Mouse (Mus musculus) CH12.LX (cell line): Measurements from ENCODE around the gene Armc10. TPM values are rescaled to one million over a fixed set of nuclear protein-coding genes. Genes with fewer than 3 reads are reported as not detected.
"Not testable (repeated sequence)": the region's sequence is repeated elsewhere in the genome, so short reads cannot be mapped to it uniquely, and the experiment has no call there.

ENCODE experiments used
- DNase-seq: peaks from one replicate; pipeline ENCODE4 v3.0.0-alpha.2; 2013; ENCODE audit errors: extremely low read depth
- H3K27ac ChIP-seq: 2 replicates; pipeline ENCODE4 v1.5.1; 2012; ENCODE audit warnings: low read depth, mild to moderate bottlenecking, control low read depth, moderate library complexity; ENCODE audit not compliant: insufficient read depth
- H3K27me3 ChIP-seq: replicated peaks from 2 replicates; pipeline ENCODE3; 2012; ENCODE audit warnings: inconsistent platforms
- H3K36me3 ChIP-seq, 2 experiments: replicated peaks in 1 of 2; 2 replicates each; pipeline versions ENCODE3 to v1.6.1; 2012; ENCODE audit warnings: inconsistent platforms in 1 of 2, low read length in 1 of 2, mild to moderate bottlenecking in 1 of 2, mixed read lengths in 1 of 2, moderate library complexity in 1 of 2; ENCODE audit not compliant: control insufficient read depth in 1 of 2, insufficient read depth in 1 of 2
- H3K4me1 ChIP-seq, 2 experiments: 2 replicates each; pipeline ENCODE4 v1.6.1; 2012; ENCODE audit warnings: inconsistent platforms in 1 of 2, moderate library complexity in 1 of 2; ENCODE audit not compliant: insufficient read depth in 2 of 2, control insufficient read depth in 1 of 2
- H3K4me2 ChIP-seq: 2 replicates; pipeline ENCODE4 v1.6.1; 2012; ENCODE audit warnings: low read depth, mild to moderate bottlenecking, control low read depth; ENCODE audit not compliant: poor library complexity, insufficient read depth, severe bottlenecking
- H3K4me3 ChIP-seq, 3 experiments: fragments of 150-350 bp in 1 of 3; sonication (generic) in 1 of 3; replicated peaks in 1 of 3; 2 replicates each; pipeline versions ENCODE3 to v1.5.1; 2011 to 2012; ENCODE audit warnings: low read depth in 2 of 3, low read length in 2 of 3, mild to moderate bottlenecking in 2 of 3, moderate library complexity in 2 of 3, control low read depth in 1 of 3, improper control_type of control experiment in 1 of 3, inconsistent platforms in 1 of 3, mixed read lengths in 1 of 3; ENCODE audit not compliant: poor library complexity in 1 of 3
- H3K79me2 ChIP-seq: replicated peaks from 2 replicates; pipeline ENCODE4 v1.6.1; 2012; ENCODE audit warnings: mild to moderate bottlenecking, moderate library complexity; ENCODE audit not compliant: control insufficient read depth, poor library complexity, insufficient read depth, severe bottlenecking; ENCODE audit errors: extremely low read depth
- H3K9ac ChIP-seq: 2 replicates; pipeline ENCODE4 v1.6.1; 2012; ENCODE audit warnings: low read depth, mild to moderate bottlenecking, control low read depth, moderate library complexity; ENCODE audit not compliant: insufficient read depth
- H3K9me3 ChIP-seq: replicated peaks from 2 replicates; pipeline ENCODE3; 2012; ENCODE audit warnings: low read length, inconsistent platforms, mixed read lengths
- BHLHE40 ChIP-seq: IDR thresholded peaks from 2 replicates; pipeline ENCODE4 v1.6.1; 2011; ENCODE audit warnings: mild to moderate bottlenecking, low read depth, low read length, improper control_type of control experiment
- CTCF ChIP-seq, 2 experiments: IDR thresholded peaks in 1 of 2; conservative IDR thresholded peaks in 1 of 2; 2 replicates each; pipeline ENCODE4 v1.5.1; 2011 to 2012; ENCODE audit warnings: low read depth in 2 of 2, low read length in 2 of 2, improper control_type of control experiment in 1 of 2, inconsistent platforms in 1 of 2, mild to moderate bottlenecking in 1 of 2, moderate library complexity in 1 of 2
- E2F4 ChIP-seq: IDR thresholded peaks from 2 replicates; pipeline ENCODE4 v1.6.1; 2011; ENCODE audit warnings: low read depth, low read length, improper control_type of control experiment; ENCODE audit not compliant: insufficient replicate concordance
- GABPA ChIP-seq: IDR thresholded peaks from 2 replicates; pipeline ENCODE4 v1.6.1; 2012; ENCODE audit warnings: low read depth, low read length, improper control_type of control experiment, inconsistent platforms; ENCODE audit not compliant: insufficient replicate concordance
- HCFC1 ChIP-seq: IDR thresholded peaks from 2 replicates; pipeline ENCODE4 v1.6.1; 2012; ENCODE audit warnings: low read depth, mild to moderate bottlenecking, inconsistent platforms, low read length, improper control_type of control experiment
- IRF4 ChIP-seq: IDR thresholded peaks from 2 replicates; pipeline ENCODE4 v1.6.1; 2014; ENCODE audit warnings: low read depth, mild to moderate bottlenecking, inconsistent platforms, low read length, improper control_type of control experiment
- JUN ChIP-seq: IDR thresholded peaks from 2 replicates; pipeline ENCODE4 v1.6.1; 2011; ENCODE audit warnings: low read depth, mild to moderate bottlenecking, low read length, improper control_type of control experiment, moderate library complexity; ENCODE audit not compliant: insufficient read depth
- JUND ChIP-seq: conservative IDR thresholded peaks from 2 replicates; pipeline ENCODE4 v1.6.1; 2011; ENCODE audit warnings: low read depth, low read length, improper control_type of control experiment
- MAFK ChIP-seq: IDR thresholded peaks from 2 replicates; pipeline ENCODE4 v1.6.1; 2011; ENCODE audit warnings: low read length, improper control_type of control experiment; ENCODE audit not compliant: insufficient replicate concordance
- MAZ ChIP-seq: IDR thresholded peaks from 2 replicates; pipeline ENCODE4 v1.6.1; 2012; ENCODE audit warnings: low read depth, mild to moderate bottlenecking, inconsistent platforms, low read length, improper control_type of control experiment, moderate library complexity
- MEF2A ChIP-seq: IDR thresholded peaks from 2 replicates; pipeline ENCODE4 v1.6.1; 2014; ENCODE audit warnings: low read depth, mild to moderate bottlenecking, inconsistent platforms, low read length, improper control_type of control experiment, borderline replicate concordance
- MYC ChIP-seq: IDR thresholded peaks from 2 replicates; pipeline ENCODE4 v1.6.1; 2011; ENCODE audit warnings: low read depth, mild to moderate bottlenecking, improper control_type of control experiment, low read length
- POLR2A ChIP-seq: IDR thresholded peaks from 2 replicates; pipeline ENCODE4 v1.6.1; 2011; ENCODE audit warnings: low read depth, mild to moderate bottlenecking, improper control_type of control experiment, low read length
- SIN3A ChIP-seq: IDR thresholded peaks from 2 replicates; pipeline ENCODE4 v1.6.1; 2012; ENCODE audit warnings: low read length, improper control_type of control experiment, inconsistent platforms
- SMC3 ChIP-seq: IDR thresholded peaks from 2 replicates; pipeline ENCODE4 v1.6.1; 2011; ENCODE audit warnings: low read depth, low read length, improper control_type of control experiment
- TBP ChIP-seq: conservative IDR thresholded peaks from 2 replicates; pipeline ENCODE4 v1.6.1; 2011; ENCODE audit warnings: low read depth, low read length, improper control_type of control experiment
- TCF12 ChIP-seq: IDR thresholded peaks from 2 replicates; pipeline ENCODE4 v1.6.1; 2014; ENCODE audit warnings: low read depth, mild to moderate bottlenecking, inconsistent platforms, low read length, improper control_type of control experiment
- USF1 ChIP-seq: IDR thresholded peaks from 2 replicates; pipeline ENCODE4 v1.6.1; 2014; ENCODE audit warnings: low read depth, mild to moderate bottlenecking, inconsistent platforms, low read length, improper control_type of control experiment
- ZKSCAN1 ChIP-seq: IDR thresholded peaks from 2 replicates; pipeline ENCODE4 v1.6.1; 2012; ENCODE audit warnings: low read depth, inconsistent platforms, low read length, improper control_type of control experiment, borderline replicate concordance
- ZMIZ1 ChIP-seq: IDR thresholded peaks from 2 replicates; pipeline ENCODE4 v1.6.1; 2012; ENCODE audit warnings: low read depth, mild to moderate bottlenecking, inconsistent platforms, low read length, improper control_type of control experiment
- dilution Hi-C: fragments of 300-500 bp; cut with MboI; formaldehyde crosslinking; loops from 2 replicates; pipeline ENCODE4 v1.14.3; 2020; ENCODE audit warnings: low sequenced_read_pairs; ENCODE audit not compliant: extremely low pct_unique_long_range_greater_than_20kb, extremely low pct_ligation_motif_present
- in situ Hi-C: fragments of 300-500 bp; cut with MboI; formaldehyde crosslinking; loops from 3 replicates; pipeline ENCODE4 v1.14.3; 2019; ENCODE audit warnings: low sequenced_read_pairs, low pct_ligation_motif_present, low pct_unique_long_range_greater_than_20kb, mixed read lengths
- polyA plus RNA-seq: library from polyadenylated mRNA; unstranded; fragments of >175 nt; gene quantifications from 2 replicates; pipeline ENCODE4 v1.2.1, GENCODE M21; 2012; ENCODE audit warnings: low read depth; ENCODE audit not compliant: insufficient read length
- total RNA-seq, 2 experiments: library from RNA; depleted of rRNA; stranded (reverse); fragments of 300-350 nt in 1 of 2; fragments of >200 nt in 1 of 2; gene quantifications; 2 replicates each; pipeline ENCODE4 v1.2.3; 2012 to 2014

The Armc10 gene
- total and polyA plus RNA-seq, 3 experiments, result 39.1 to 71.9 (median 46.0) TPM

GRCm38 (mm10) chr5:21608311-21609304, 37.0 kb upstream of the Armc10 start:
- Histone ChIP-seq H3K27ac (no peak overlapping the region), H3K79me2 (no peaks in the 10 kb centered on the region), H3K4me2 (no peak overlapping the region)
- DNase-seq, result no peak
- in situ Hi-C loops, result no loop called here
- no peak for TF ChIP-seq HCFC1
- TF ChIP-seq MAZ, result no peak
- TF ChIP-seq IRF4, result no peak
- no peak for TF ChIP-seq CTCF (conservative IDR thresholded peaks at IDR 0.05 in 1 of 2, IDR thresholded peaks at IDR 0.05 in 1 of 2; ENCODE audit: low read depth in 2 of 2, low read length in 2 of 2)
- no peak for TF ChIP-seq POLR2A
- TF ChIP-seq ZKSCAN1, result no peak
- TF ChIP-seq USF1, result no peak
- TF ChIP-seq MYC, result no peak
- no peak for TF ChIP-seq GABPA
- no peak for TF ChIP-seq E2F4
- TF ChIP-seq SIN3A, result no peak
- no peak for TF ChIP-seq TCF12
- TF ChIP-seq MEF2A, result no peak
- TF ChIP-seq TBP, result no peak
- TF ChIP-seq SMC3, result no peak
- no peak for TF ChIP-seq BHLHE40
- no peak for TF ChIP-seq ZMIZ1
- no peak for TF ChIP-seq JUND
- no peak for TF ChIP-seq MAFK
- TF ChIP-seq, all 38 proteins: peak for 0
- no peaks in the 10 kb centered on the region for H3K4me1 ChIP-seq
- dilution Hi-C loops, result no loop called here
- H3K9me3 ChIP-seq, result no peaks in the 10 kb centered on the region
- H3K27me3 ChIP-seq, result no peaks in the 10 kb centered on the region
- no peaks in the 10 kb centered on the region for H3K36me3 ChIP-seq
- H3K9ac ChIP-seq, result no peak overlapping the region
- H3K4me3 ChIP-seq, result no peak overlapping the region

- Histone ChIP-seq H3K4me3 (no peak overlapping the region), H3K9ac (no peak overlapping the region), H3K36me3 (no peaks in the 10 kb centered on the region), H3K4me2 (no peak overlapping the region), H3K79me2 (no peaks in the 10 kb centered on the region), H3K9me3 (no peaks in the 10 kb centered on the region), H3K27me3 (no peaks in the 10 kb centered on the region), H3K4me1 (no peaks in the 10 kb centered on the region), H3K27ac (no peak overlapping the region)
- no peak for TF ChIP-seq JUN
- dilution Hi-C loops, result no loop called here
- DNase-seq, result no peak
- in situ Hi-C loops, result no loop called here
Observed at GRCm38 (mm10) chr5:21610996-21611395, 34.6 kb upstream of the Armc10 start.

GRCm38 (mm10) chr5:21614299-21614698, 31.3 kb upstream of the Armc10 start:
- in situ Hi-C loops, result not testable (repeated sequence)

More at GRCm38 (mm10) chr5:21614299-21614698, 31.3 kb upstream of the Armc10 start:
- H3K27me3 ChIP-seq, H3K79me2 ChIP-seq, H3K4me3 ChIP-seq, dilution Hi-C loops, DNase-seq, H3K9ac ChIP-seq, H3K4me1 ChIP-seq, H3K9me3 ChIP-seq, H3K27ac ChIP-seq, H3K4me2 ChIP-seq, H3K36me3 ChIP-seq: not testable (repeated sequence)
